15 mouse cellular contexts compared by ENCODE assay signal in genomic region chr10:77569973-77570658, GRCm38 (mm10). TPM values are rescaled to one million over a fixed set of nuclear protein-coding genes. Genes with fewer than 3 reads are reported as not detected.
A peak's percentile ranks its signal among the peaks of the same experiment; 100 is the strongest.
DNase-seq lines count a peak whose midpoint lies in the region; ATAC-seq and TF ChIP-seq lines count a peak whose summit lies in the region.
"Had no signal": no experiment of that assay in that cellular context is flagged by ENCODE, and none has a peak within 500 bp of the region (broad histone marks: within the 10 kb centered on the region; RNA-seq: fewer than 3 reads in every experiment).

No protein-coding gene starts in this region.

- H3K27me3 ChIP-seq in embryonic facial prominence, embryonic 13.5 days = no peaks in the 10 kb centered on the region
- H3K27me3 ChIP-seq in kidney, embryonic 14.5 days (ENCODE audit: control insufficient read depth, insufficient read depth, low read length) = no peaks in the 10 kb centered on the region
- H3K27me3 ChIP-seq in myocyte (ENCODE audit: control insufficient read depth, insufficient read depth, insufficient read length) = no peaks in the 10 kb centered on the region
- H3K27me3 ChIP-seq: heart, embryonic 15.5 days; neural tube, embryonic 13.5 days had no signal

- no peak overlapping the region for H3K4me2 ChIP-seq in embryonic facial prominence, embryonic 13.5 days
- H3K4me2 ChIP-seq in kidney, embryonic 14.5 days (replicated peaks; ENCODE audit: low read depth, low read length) = no peak overlapping the region
- H3K4me2 ChIP-seq in myocyte (ENCODE audit: low read depth) = peak overlapping the region; percentile 32
- H3K4me2 ChIP-seq: heart, embryonic 15.5 days; neural tube, embryonic 13.5 days had no signal

- H3K9me3 ChIP-seq in embryonic facial prominence, embryonic 13.5 days = no peaks in the 10 kb centered on the region
- no peaks in the 10 kb centered on the region for H3K9me3 ChIP-seq in kidney, embryonic 14.5 days (ENCODE audit: control insufficient read depth, low read length)
- H3K9me3 ChIP-seq: heart, embryonic 15.5 days; neural tube, embryonic 13.5 days had no signal

- no peaks in the 10 kb centered on the region for H3K36me3 ChIP-seq in embryonic facial prominence, embryonic 13.5 days
- no peaks in the 10 kb centered on the region for H3K36me3 ChIP-seq in kidney, embryonic 14.5 days (ENCODE audit: control insufficient read depth, insufficient read depth, low read length)
- H3K36me3 ChIP-seq in myocyte (ENCODE audit: control insufficient read depth, insufficient read depth) = no peaks in the 10 kb centered on the region
- H3K36me3 ChIP-seq: heart, embryonic 15.5 days; neural tube, embryonic 13.5 days had no signal

- no peaks in the 10 kb centered on the region for H3K79me2 ChIP-seq in myocyte (ENCODE audit: control insufficient read depth, insufficient read depth)

- WGBS in embryonic facial prominence, embryonic 13.5 days = 45% methylated on average over 6 of the region's 6 CpGs
- 45% methylated on average over 6 of the region's 6 CpGs for WGBS in kidney, embryonic 14.5 days

- no peak overlapping the region for H3K9ac ChIP-seq in embryonic facial prominence, embryonic 13.5 days
- H3K9ac ChIP-seq in kidney, embryonic 14.5 days (ENCODE audit: low read depth, low read length) = no peak overlapping the region
- H3K9ac ChIP-seq: heart, embryonic 15.5 days; neural tube, embryonic 13.5 days had no signal

- H3K4me1 ChIP-seq in embryonic facial prominence, embryonic 13.5 days = peaks cover 18% of the 10 kb centered on the region; the same call in 1 of the 2 replicates
- H3K4me1 ChIP-seq in kidney, embryonic 14.5 days (ENCODE audit: control insufficient read depth, insufficient read depth, low read length) = 0 out of 2 replicates have a peak, but pooled peaks cover 5% of the 10 kb centered on the region
- H3K4me1 ChIP-seq: heart, embryonic 15.5 days; neural tube, embryonic 13.5 days had no signal

- H3K4me3 ChIP-seq in embryonic facial prominence, embryonic 13.5 days = no peak overlapping the region
- H3K4me3 ChIP-seq in kidney, embryonic 14.5 days (ENCODE audit: low read length) = no peak overlapping the region
- no peak overlapping the region for H3K4me3 ChIP-seq in myocyte
- H3K4me3 ChIP-seq: gastrocnemius, adult 2 months; heart, embryonic 15.5 days; neural tube, embryonic 13.5 days had no signal

- H3ac ChIP-seq in myocyte (ENCODE audit: control insufficient read depth, insufficient read length) = no peak overlapping the region

- peak; percentile 75 for DNase-seq in NIH3T3 (ENCODE audit: low read depth)
- no peak for DNase-seq in heart, postnatal 25 days (ENCODE audit: low spot score)
- DNase-seq in cerebellum, postnatal 25 days = no peak
- DNase-seq: adrenal gland, adult 8-10 months; cerebellum, adult 11-12 months; gastrocnemius, adult 2 months; thymus, adult 18-20 months had no signal

- intact Hi-C loops in heart, postnatal 25 days (cut with DNase I) = loop anchor here (5.0 kb wide), 1 partner anchor 288 kb away; no protein-coding TSS in a partner anchor

- no peak for TF ChIP-seq POLR2A in myocyte (IDR thresholded peaks at IDR 0.05; ENCODE audit: insufficient read length, low read depth)

- no peak for ATAC-seq in embryonic facial prominence, embryonic 13.5 days (ENCODE audit: insufficient number of reproducible peaks, insufficient read depth, low FRiP score, low TSS enrichment, low read depth)
- ATAC-seq in kidney, embryonic 14.5 days (ENCODE audit: low FRiP score, low TSS enrichment) = peak; percentile 33; the same call in 1 of the 2 replicates
- ATAC-seq in cerebellum, adult (ENCODE audit: insufficient number of reproducible peaks, low FRiP score, low TSS enrichment) = no peak
- ATAC-seq: inflammation-experienced regulatory T-cells, adult 6 months had no signal

- H3K27ac ChIP-seq in embryonic facial prominence, embryonic 13.5 days = peak overlapping the region; percentile 44
- peak overlapping the region; percentile 30; the same call in 1 of the 2 replicates for H3K27ac ChIP-seq in kidney, embryonic 14.5 days (ENCODE audit: low read depth, low read length)
- H3K27ac ChIP-seq: gastrocnemius, adult 2 months; heart, embryonic 15.5 days; neural tube, embryonic 13.5 days had no signal

TF ChIP-seq in myocyte, 11 proteins besides CTCF, POLR2A, EP300 and RAD21:
- TF ChIP-seq POLR2AphosphoS2 (IDR thresholded peaks at IDR 0.05; ENCODE audit: insufficient read length, low read depth) = no peak
- TF ChIP-seq USF1 (IDR thresholded peaks at IDR 0.05; ENCODE audit: low read depth) = peak; percentile 3
- no peak for TF ChIP-seq SRF (IDR thresholded peaks at IDR 0.05; ENCODE audit: control insufficient read depth, insufficient read length, low read depth)
- TF ChIP-seq TCF12 (IDR thresholded peaks at IDR 0.05; ENCODE audit: insufficient read depth, poor library complexity, severe bottlenecking) = no peak
- no peak for TF ChIP-seq REST (IDR thresholded peaks at IDR 0.05; ENCODE audit: insufficient read depth, insufficient read length)
- TF ChIP-seq MAX (IDR thresholded peaks at IDR 0.05; ENCODE audit: low read depth) = no peak
- peak in 1 of 3 experiments; percentile 36 for TF ChIP-seq MYOG (IDR thresholded peaks at IDR 0.05; ENCODE audit: control insufficient read depth in 1 of 3, insufficient read depth in 1 of 3, insufficient read length in 2 of 3, low read depth in 2 of 3)
- TF ChIP-seq TCF3 (IDR thresholded peaks at IDR 0.05; ENCODE audit: insufficient read length, low read depth) = no peak
- no peak for TF ChIP-seq CEBPB (IDR thresholded peaks at IDR 0.05; ENCODE audit: insufficient read depth, poor library complexity, severe bottlenecking)
- TF ChIP-seq MYOD1 (IDR thresholded peaks at IDR 0.05; ENCODE audit: control insufficient read depth in 1 of 3, insufficient read length in 2 of 3, low read depth in 2 of 3) = peak in 1 of 3 experiments; percentile 8
- no peak for TF ChIP-seq E2F4 (IDR thresholded peaks at IDR 0.05; ENCODE audit: insufficient read depth)

RNA-seq across cellular contexts. Expression of gene Pttg1ip, which starts 11.4 kb away (rescaled TPM):
- polyA plus RNA-seq in embryonic facial prominence, embryonic 13.5 days (2015; fragmentation: Nextera tagmentation; extraction: Ambion mirVana) = 104 and 109 TPM in 2 replicates
- 104 and 144 TPM in 2 replicates for polyA plus RNA-seq in kidney, embryonic 14.5 days (2014; fragmentation: Nextera tagmentation; extraction: Ambion mirVana)
- 237 TPM for polyA plus RNA-seq in myocyte (2012; fragmentation: generic; extraction: Trizol)
- total RNA-seq in heart, postnatal 25 days (2021) = 100 to 1,000 TPM; 124 to 138 TPM

RNA-seq across cellular contexts. Expression of gene Sumo3, which starts 35.8 kb away (rescaled TPM):
- polyA plus RNA-seq in embryonic facial prominence, embryonic 13.5 days (2015; fragmentation: Nextera tagmentation; extraction: Ambion mirVana) = 393 and 397 TPM in 2 replicates
- 253 and 294 TPM in 2 replicates for polyA plus RNA-seq in kidney, embryonic 14.5 days (2014; fragmentation: Nextera tagmentation; extraction: Ambion mirVana)
- 127 TPM for polyA plus RNA-seq in myocyte (2012; fragmentation: generic; extraction: Trizol)
- total RNA-seq in heart, postnatal 25 days (2021) = 10 to 100 TPM; 54.8 to 61.2 TPM

RNA-seq across cellular contexts. Expression of gene Gm49325, which starts 35.9 kb away (rescaled TPM):
- 2.6 and 4.1 TPM in 2 replicates for polyA plus RNA-seq in embryonic facial prominence, embryonic 13.5 days (2015; fragmentation: Nextera tagmentation; extraction: Ambion mirVana)
- 1.2 and 1.8 TPM in 2 replicates for polyA plus RNA-seq in kidney, embryonic 14.5 days (2014; fragmentation: Nextera tagmentation; extraction: Ambion mirVana)
- polyA plus RNA-seq in myocyte (2012; fragmentation: generic; extraction: Trizol) = 8.8 TPM
- 10 to 100 TPM; 10.3 to 11.7 TPM for total RNA-seq in heart, postnatal 25 days (2021)
- total RNA-seq: megakaryocyte-erythroid progenitor cell, adult 5-6 weeks had no signal

RNA-seq across cellular contexts. Expression of gene Itgb2, which starts 40.1 kb away (rescaled TPM):
- polyA plus RNA-seq in embryonic facial prominence, embryonic 13.5 days (2015; fragmentation: Nextera tagmentation; extraction: Ambion mirVana) = 1.3 TPM in 2 replicates
- 1.1 and 1.3 TPM in 2 replicates for polyA plus RNA-seq in kidney, embryonic 14.5 days (2014; fragmentation: Nextera tagmentation; extraction: Ambion mirVana)
- 1.3 TPM for polyA plus RNA-seq in myocyte (2012; fragmentation: generic; extraction: Trizol)
- total RNA-seq in heart, postnatal 25 days (2021) = 1 to 10 TPM; 6.1 to 6.4 TPM

RNA-seq across cellular contexts. Expression of gene Ube2g2, which starts 52.0 kb away (rescaled TPM):
- 76.4 and 80.3 TPM in 2 replicates for polyA plus RNA-seq in embryonic facial prominence, embryonic 13.5 days (2015; fragmentation: Nextera tagmentation; extraction: Ambion mirVana)
- 41.3 and 51.8 TPM in 2 replicates for polyA plus RNA-seq in kidney, embryonic 14.5 days (2014; fragmentation: Nextera tagmentation; extraction: Ambion mirVana)
- 181 TPM for polyA plus RNA-seq in myocyte (2012; fragmentation: generic; extraction: Trizol)
- 10 to 100 TPM; 66.7 to 68.4 TPM for total RNA-seq in heart, postnatal 25 days (2021)
